Mouse (Mus musculus): Measurements from ENCODE around the gene Fcrla. TPM values are rescaled to one million over a fixed set of nuclear protein-coding genes. Genes with fewer than 3 reads are reported as not detected.
"Not testable (repeated sequence)": the region's sequence is repeated elsewhere in the genome, so short reads cannot be mapped to it uniquely, and the experiment has no call there.

Gene Fcrla
- under 1 TPM in 1 of 2 experiments, not detected in 1; 0.67 TPM for total RNA-seq (2021)
- long read RNA-seq, experiment 1 = 0 reads
- long read RNA-seq, experiment 2 = 0 reads

DNA sequence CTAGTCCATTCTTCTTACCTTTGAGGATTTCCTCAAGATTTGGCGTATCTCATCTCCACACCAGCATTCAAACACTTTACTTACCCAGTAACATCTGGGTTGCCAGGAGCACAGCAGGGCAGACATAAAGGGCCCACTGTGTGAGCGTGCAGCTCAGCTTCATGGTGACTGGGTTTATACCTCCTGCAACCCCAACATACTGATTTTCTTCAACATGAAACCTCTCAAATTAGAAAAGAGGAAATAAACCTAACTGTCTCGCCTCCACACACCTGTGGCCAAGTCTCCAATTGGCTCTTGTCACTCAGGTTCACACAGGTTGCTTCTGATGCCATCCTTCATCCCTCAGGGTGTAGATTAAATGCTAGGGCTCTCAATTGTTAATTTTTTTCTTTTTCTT, at the start of gene Fcrla:
TSS of gene Fcrla (minus strand) at position 206 of the 400 bp plus-strand sequence.
- DNase-seq (ENCODE audit: low spot score in 2 of 2) = no peak

DNA sequence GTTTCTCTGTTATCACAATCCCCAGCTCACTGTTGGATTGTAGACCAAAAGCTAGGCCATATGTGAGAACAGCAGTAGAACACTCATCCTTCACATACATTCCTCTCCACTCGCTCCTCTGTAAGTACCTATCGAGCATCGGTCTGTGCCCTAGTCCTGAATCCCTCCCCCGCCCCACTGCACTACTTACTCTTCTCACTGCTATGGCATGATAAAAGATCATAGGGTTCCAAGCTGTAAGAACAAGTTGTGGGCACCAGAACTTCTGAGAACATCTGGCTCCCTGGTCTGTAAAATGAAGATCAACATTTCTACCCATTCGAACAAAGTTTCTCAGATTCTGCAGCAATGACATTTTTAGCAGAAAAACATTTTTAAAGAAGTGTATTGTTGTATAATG, 49.1 kb upstream of the Fcrla start, which contains the start of gene Fcgr2b:
TSS of gene Fcgr2b (minus strand) at position 101 of the 400 bp plus-strand sequence.
- DNase-seq (ENCODE audit: low spot score in 2 of 2) = no peak

DNA sequence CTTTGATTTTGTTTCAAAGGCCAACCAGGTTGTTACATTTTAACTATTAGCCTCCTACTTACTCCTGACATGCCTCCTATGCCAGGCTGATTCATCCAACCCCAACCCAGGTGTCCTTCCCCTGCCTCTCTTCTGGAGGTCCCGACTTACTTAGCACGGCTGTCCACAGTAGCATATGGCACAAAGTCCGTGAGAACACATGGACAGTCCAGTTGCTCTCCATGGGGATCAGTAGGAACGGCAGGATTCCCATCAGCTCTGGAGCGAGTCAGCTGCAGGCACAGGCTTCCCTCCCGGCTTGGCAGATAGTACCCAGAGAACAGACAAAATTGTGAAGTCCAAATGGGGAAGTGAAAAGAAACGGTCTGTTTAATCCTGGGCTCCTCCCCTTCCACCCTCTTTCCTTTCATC, 48.4 kb upstream of the Fcrla start:
- peak; percentile 34 to 46 for DNase-seq (ENCODE audit: low spot score in 2 of 2)

DNA sequence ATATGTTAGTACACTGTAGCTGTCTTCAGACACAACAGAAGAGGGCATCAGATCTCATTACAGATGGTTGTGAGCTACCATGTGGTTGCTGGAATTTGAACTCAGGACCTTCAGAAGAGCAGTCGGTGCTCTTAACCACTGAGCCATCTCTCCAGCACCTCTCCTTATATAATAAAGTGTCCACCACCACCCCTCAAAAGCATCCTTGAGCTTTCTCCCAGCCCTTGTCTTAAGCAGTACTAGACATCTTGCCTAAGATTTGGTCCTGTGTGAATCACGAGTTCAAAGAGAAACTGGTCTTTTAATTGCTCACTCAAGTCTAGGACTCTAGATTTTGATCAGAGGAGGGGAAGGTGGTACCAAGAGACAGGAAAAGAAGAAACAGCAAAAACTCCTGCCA, 48.0 kb upstream of the Fcrla start:
- DNase-seq (ENCODE audit: low spot score in 2 of 2) = not testable (repeated sequence)

DNA sequence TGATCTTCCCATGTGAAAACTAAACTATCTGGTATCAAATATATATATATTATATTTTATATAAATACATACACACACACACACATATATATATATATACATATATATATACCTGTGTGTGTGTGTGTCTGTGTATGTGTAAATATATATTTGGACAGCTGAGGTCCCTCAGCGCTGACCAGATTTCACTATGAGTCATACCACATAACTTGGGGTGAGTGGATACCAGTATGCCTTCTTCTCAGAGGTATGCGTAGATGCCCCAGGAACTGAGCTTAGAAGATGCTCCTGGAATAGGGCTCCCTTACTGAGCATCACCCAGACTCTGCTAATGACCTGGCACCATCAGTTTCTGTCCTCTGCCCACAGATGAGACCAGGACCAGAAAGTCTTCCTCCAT, 47.4 kb upstream of the Fcrla start:
- no peak for DNase-seq (ENCODE audit: low spot score in 2 of 2)

DNA sequence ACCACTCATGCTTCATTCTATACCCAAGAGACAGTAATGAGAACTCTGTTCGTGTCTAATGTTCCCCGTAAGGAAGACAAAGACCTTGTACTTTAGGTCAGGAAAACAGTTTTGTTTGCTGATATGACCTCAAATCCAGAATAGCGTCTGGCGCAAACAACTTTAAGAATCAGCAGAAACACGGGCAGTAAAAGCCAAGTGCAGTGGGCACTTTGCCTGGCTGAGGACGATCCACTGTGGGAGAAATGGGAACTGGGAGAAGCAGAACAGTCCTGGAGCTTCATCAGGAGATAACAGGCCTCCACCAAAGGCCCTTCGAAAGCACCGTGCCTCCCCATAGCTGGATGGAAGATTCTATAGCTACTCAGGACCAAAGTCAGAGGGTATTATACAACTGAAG, 46.8 kb upstream of the Fcrla start:
- DNase-seq (ENCODE audit: low spot score in 2 of 2) = no peak

DNA sequence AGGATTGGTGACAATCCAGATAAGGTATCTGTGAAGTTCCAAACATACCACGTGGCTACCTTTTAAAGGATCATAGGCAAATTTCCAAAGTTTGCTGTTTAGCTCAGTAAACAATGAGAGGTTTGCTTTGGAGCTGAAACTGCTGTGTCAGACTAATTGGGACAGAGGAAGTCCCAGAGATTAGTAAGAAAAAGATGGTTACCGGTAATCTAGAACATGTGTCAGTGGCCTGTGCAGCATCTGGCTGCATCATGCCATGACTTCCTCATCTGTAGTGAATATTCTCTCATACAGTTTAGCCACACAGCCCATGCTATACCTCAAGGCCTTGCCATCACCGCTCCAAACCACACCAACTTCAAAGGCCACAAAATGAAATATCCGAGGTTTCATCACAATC, 45.6 kb upstream of the Fcrla start:
- DNase-seq (ENCODE audit: low spot score in 2 of 2) = no peak

DNA sequence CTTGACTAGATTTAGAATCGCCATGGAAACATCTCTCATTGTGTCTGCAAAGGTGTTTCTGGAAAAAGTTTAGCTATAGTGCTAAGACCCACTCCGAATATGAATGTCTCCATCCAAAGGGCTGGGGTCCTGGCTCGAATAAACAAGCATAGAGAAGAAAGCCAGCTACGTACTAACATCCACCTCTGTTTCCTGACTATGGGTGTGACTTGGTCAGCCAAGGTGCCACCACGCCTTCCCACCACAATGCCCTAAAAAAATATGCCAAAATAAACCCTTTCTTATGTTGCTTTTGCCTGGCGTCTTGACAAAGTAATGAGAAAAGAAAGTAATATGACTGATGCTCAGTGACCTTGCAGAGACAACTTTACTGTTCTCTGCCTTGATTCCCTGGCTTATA, 45.1 kb upstream of the Fcrla start:
- DNase-seq (ENCODE audit: low spot score in 2 of 2) = no peak

DNA sequence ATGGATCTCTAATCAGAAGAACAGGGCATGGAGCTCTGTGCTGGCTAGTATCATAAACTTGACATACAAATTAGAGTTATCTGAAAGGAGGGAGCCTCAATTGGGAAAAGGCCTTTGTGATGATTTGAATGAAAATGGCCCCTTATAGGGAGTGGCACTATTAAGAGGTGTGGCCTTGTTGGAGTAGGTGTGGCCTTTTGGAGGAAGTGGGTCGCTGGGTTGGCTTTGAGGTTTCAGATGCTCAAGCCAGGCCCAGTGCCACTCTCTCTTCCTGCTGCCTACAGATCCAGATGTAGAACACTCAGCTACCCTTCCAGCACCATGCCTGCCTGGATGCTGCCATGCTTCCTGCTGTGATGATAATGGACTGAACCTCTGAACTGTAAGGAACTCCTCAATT, 41.2 kb upstream of the Fcrla start:
- DNase-seq (ENCODE audit: low spot score in 2 of 2) = no peak

DNA sequence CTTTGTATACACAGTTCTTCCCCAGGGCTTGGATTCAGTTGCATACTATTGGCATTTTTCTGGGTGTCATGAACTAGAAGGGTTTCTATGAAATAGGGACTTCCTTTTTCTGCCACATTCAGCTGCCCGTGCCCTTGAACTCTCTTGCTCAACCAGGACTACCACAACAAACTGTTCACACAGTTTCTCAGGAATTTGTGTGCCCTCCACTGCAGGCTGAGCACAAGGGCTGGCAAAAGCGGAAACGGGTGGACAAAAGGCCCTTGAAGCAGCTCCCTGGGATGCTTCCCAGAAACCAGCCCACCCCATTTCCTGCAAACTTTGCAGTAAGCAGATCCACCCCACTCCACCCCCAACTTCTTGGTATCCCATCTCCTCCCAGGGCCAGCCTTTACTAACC, 40.2 kb upstream of the Fcrla start:
- DNase-seq (ENCODE audit: low spot score in 2 of 2) = no peak

DNA sequence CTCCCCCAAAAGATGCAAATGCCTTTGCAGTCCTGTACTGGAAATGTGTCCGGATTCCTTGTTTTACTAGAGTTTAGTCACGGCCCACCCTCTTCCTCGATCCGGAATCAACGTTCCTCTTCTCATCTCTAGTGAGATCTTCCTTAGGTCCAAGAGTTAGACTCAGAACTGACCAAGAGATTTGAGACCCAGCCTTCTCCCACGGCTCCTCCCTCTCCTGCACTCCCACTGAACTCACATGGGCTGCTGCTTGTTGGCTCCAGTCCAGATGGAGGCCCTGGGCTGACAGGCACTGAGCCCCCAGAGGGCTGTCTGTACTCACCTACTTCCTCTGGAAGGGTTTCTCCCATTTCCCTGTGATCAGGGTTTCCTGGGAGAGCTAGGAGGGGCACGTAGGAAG, 35.7 kb upstream of the Fcrla start:
- no peak for DNase-seq (ENCODE audit: low spot score in 2 of 2)

DNA sequence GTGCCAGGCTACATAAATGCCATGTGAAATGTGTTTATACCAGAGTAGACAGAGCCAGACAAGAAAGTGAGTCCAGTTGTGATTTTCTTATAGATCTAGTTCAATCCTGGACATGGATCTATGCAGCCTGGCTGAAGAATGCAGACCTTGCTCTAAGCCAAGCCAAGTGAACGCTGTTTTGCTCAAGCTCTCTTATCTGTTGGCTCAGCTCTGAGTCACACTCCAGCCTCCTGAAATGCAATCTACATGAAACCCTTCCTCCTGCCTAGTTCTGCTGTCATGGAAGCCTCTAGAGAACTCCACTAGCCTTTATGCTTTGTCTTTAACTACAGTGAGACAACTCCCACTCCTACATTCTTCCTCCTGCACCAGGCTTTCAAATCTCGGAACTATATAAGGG, 34.9 kb upstream of the Fcrla start:
- no peak for DNase-seq (ENCODE audit: low spot score in 2 of 2)

DNA sequence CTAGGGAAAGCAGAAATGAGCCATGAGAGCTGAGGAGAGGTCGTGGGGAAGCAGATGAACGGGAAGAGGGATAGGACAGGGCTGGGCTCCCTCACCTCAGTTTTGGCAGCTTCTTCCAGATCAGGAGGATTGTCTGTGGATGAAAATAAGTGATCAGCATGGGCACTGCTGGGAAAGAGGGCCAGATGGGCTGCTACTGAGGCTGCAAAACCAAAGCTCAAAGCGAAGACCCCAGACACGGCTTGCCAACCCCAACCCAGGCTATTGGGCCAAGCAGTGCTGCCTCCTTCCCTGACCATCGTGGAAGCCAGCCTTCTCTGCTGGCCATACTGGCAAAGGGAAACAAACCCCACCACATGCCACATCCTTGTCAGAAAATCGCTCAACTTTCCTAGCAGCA, 33.7 kb upstream of the Fcrla start:
- no peak for DNase-seq (ENCODE audit: low spot score in 2 of 2)

DNA sequence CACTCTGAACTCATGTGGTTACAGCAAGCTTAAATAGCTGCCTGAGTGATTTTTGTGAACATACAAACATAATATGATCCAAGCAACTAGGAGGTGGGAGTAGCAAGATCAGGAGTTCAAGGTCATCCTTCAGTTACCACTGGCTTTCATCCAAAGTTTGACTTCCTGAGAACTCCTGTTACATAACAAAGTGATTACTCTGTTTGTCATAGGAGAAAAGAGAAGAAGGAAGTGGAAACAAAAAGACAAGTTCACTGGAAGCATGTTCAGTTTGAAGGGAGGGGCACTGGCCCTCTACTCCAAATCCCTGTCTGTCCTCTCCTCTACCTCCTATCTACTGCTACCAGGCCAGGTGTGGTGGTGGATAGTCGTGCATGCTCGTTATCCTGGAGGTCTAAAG, 32.4 kb upstream of the Fcrla start:
- DNase-seq (ENCODE audit: low spot score in 2 of 2) = no peak

DNA sequence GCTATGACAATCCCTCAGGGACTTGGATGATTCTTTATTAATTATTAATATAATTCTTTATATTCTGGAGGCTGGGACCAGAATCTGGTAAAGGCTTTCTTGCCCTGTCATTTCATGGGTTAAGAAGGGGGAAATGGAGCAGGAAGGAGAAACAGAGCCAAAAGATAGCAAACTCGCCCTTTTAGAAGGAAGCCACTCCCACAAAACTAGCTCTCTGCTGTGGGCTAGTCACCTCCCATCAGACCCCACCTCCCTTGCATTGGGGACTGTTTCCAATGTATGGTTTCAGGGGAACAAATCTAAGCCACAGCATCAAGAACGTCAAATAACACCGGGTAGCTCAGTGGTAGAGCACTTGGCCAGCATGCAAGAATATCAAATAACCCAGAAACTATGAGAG, 30.8 kb upstream of the Fcrla start:
- no peak for DNase-seq (ENCODE audit: low spot score in 2 of 2)

DNA sequence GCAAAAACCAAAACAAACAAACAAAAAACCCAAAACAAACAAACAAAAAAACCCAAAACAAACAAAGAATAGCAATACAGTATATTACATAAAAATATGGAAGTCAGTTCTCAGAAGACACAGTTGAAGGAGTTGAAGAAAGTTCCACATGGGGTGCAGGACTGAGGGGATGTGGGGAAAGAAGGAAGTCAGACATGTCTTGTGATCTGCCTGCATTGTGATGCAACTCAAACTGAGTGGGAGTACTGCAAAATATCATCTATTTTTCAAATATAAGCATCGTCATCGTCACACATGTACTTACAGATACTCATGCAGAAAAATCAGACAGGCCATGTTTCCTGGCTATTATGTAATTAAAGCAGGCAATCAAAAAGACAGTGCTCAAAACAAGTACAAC, 25.8 kb upstream of the Fcrla start:
- DNase-seq (ENCODE audit: low spot score in 2 of 2) = no peak

DNA sequence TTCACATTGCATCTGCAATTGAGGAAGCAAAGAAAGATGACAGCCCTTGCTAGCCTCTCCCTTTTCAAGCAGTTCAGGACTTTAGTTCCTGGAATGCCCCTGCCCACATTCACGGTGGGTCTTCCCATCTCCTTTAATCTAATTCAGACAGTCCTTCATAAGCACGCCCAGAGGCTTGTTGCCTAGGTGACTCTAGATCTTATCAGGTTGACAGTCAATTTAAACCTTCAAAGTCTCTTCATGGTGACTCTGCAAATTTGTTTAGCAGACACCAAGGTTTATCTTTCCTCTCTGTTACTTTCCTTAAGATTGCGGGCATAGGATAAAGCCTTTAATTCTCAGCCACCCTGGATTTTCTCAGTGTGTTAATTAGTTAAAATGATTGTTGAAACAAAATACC, 23.4 kb upstream of the Fcrla start:
- DNase-seq (ENCODE audit: low spot score in 2 of 2) = no peak

DNA sequence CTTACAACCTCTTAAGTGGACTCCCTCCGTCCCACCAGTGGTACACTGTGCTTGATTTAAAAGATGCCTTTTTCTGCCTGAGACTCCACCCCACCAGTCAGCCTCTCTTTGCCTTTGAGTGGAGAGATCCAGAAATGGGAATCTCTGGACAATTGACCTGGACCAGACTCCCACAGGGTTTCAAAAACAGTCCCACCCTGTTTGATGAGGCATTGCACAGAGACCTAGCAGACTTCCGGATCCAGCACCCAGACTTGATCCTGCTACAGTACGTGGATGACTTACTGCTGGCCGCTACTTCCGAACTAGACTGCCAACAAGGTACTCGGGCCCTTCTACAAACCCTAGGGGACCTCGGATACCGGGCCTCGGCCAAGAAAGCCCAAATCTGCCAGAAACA, 17.5 kb upstream of the Fcrla start:
- DNase-seq (ENCODE audit: low spot score in 2 of 2) = not testable (repeated sequence)

DNA sequence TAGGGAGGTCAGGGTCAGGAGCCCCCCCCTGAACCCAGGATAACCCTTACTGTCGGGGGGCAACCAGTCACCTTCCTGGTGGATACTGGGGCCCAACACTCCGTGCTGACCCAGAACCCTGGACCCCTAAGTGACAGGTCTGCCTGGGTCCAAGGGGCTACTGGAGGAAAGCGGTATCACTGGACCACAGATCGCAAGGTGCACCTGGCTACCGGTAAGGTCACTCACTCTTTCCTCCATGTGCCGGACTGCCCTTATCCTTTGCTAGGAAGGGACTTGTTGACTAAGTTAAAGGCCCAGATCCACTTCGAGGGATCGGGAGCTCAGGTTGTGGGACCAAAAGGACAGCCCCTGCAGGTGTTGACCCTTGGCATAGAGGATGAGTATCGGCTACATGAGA, 16.8 kb upstream of the Fcrla start:
- DNase-seq (ENCODE audit: low spot score in 2 of 2) = not testable (repeated sequence)

DNA sequence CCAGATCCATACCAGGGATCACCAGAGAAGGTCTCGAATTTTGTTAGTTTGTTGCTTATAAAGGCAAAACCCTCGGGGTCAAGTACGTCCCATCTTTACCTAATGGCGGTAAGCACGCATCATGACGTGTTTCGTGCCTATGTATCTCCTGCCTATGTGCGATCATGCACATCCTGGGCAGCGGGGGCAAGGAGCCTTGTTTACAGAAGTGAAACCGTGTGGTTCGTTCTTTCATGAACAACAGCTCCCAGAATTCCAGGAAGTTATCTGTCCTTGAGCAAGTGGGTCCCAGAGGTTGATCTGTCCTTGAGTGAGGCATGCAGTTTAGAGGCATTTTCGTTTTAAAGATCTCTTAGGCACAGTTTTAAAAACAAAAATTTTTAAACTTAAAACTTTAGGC, 11.9 kb upstream of the Fcrla start:
- no peak for DNase-seq (ENCODE audit: low spot score in 2 of 2)

DNA sequence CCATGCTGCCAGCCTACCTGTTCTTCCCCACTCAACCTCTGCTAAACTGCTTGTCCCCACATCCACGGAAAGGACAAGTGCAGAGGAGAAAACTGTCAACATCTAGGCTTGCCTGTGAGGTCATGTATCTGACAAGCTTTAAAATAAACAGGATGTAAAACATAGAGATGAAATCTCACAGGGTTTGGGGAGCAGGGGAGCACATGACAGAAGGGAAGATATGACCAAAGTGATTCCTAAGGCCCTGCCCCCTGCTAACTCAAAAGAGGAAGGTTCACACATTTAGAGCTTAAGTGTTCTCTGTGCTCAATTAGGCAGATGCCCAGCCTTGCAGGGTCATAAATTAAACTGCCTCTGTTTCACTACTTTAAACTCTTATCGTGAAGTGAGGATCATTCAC, 7.0 kb upstream of the Fcrla start:
- DNase-seq (ENCODE audit: low spot score in 2 of 2) = no peak

DNA sequence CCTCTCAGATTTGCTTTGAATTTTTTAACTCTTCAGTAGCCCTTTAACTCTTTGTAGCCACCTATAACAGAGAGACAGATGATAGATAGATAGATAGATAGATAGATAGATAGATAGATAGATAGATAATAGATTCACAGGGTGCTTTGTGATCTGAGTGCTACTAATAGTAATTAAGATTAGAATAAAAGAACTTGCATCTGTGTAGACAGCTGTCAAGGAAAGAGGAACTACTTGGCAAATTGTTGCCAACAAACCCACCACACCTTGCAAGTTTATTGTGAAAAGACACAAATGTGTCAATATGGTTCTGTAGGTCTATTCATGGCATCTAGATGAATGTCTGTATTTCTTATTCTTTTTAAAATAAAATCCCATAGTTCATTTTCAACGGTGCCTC, 6.6 kb upstream of the Fcrla start:
- no peak for DNase-seq (ENCODE audit: low spot score in 2 of 2)

DNA sequence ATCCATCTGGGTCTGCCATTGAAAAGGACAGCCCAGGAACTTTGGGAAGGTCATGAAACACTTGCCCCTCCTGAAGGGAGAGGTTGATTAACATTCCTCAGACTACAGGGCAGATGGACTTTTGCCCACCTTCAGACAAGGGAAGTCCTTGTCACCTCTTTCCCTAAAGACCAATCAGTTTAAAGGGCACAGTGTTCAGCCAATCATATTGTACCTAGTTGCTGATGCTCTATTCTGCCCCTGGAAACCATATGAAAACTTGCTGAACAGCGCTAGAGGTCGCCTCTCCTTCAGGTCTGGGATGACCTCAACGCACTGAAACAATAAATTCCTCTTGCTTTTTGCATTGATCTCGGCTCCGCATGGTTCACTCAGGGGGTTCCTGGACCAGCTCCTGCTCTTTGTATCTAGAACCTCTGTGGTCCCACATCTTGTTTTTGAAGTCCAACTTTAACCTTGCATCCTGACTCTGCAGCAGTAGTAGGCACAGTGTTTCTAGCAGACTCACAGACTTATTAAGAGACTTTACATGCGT, 6.1 kb upstream of the Fcrla start:
- DNase-seq (ENCODE audit: low spot score in 2 of 2) = no peak

DNA sequence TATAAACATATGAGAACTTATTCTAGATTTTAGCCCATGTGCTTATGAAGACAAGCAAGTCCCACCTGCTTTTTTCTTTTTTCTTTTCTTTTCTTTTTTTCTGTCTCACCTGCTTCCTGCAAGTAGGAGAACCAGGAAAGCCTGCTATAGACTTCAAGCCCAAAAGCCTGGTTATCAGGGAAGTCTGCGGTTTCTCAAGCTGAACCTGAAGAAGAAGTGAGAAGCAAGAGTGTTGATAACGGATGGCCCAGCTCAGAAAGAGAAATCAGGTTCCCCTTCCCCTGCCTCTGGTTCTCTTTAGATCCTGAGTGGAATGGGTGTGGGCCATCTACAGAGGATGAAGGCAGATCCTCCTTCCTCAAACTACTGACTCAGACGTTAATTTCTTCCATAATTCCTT, 4.7 kb upstream of the Fcrla start:
- no peak for DNase-seq (ENCODE audit: low spot score in 2 of 2)
